Mouse (Mus musculus): ENCODE results near the gene Arhgap33. TPM values are rescaled to one million over a fixed set of nuclear protein-coding genes. Genes with fewer than 3 reads are reported as not detected.
A peak's percentile ranks its signal among the peaks of the same experiment; 100 is the strongest.

Arhgap33 gene
- polyA plus RNA-seq (2012; ENCODE audit: insufficient read depth, low replicate concordance): 12.9 and 43.1 TPM in 2 replicates

- peaks cover 54% of the 10 kb centered on the region for H3K36me3 ChIP-seq (replicated peaks; ENCODE audit: low read length)
- H3K9me3 ChIP-seq: no peaks in the 10 kb centered on the region
- no peak for TF ChIP-seq FLI1 (IDR thresholded peaks at IDR 0.05; ENCODE audit: low read length)
- TF ChIP-seq GATA1 (IDR thresholded peaks at IDR 0.05; ENCODE audit: borderline replicate concordance, low read length): no peak
Measured at GRCm38 (mm10) chr7:30534633-30535577, at the start of gene Arhgap33. Gene Arhgap33 (minus strand): TSS chr7:30535060.

GRCm38 (mm10) chr7:30584339-30584738, 49.5 kb upstream of the Arhgap33 start:
- Histone ChIP-seq H3K9me3 (no peaks in the 10 kb centered on the region), H3K36me3 (replicated peaks; ENCODE audit: low read length) (peaks cover 78% of the 10 kb centered on the region), H3K27me3 (replicated peaks) (no peaks in the 10 kb centered on the region), H3K4me1 (peaks cover 41% of the 10 kb centered on the region), H3K4me3 (replicated peaks) (no peak overlapping the region)
- TF ChIP-seq GATA1 (IDR thresholded peaks at IDR 0.05; ENCODE audit: borderline replicate concordance, low read length) (no peak), FLI1 (IDR thresholded peaks at IDR 0.05; ENCODE audit: low read length) (no peak)

More at GRCm38 (mm10) chr7:30534633-30535577, at the start of gene Arhgap33:
- no peaks in the 10 kb centered on the region for H3K27me3 ChIP-seq (replicated peaks)
- H3K4me1 ChIP-seq: peaks cover 26% of the 10 kb centered on the region
- H3K4me3 ChIP-seq (replicated peaks): peak within 1 kb of the TSS; percentile 98

DNA sequence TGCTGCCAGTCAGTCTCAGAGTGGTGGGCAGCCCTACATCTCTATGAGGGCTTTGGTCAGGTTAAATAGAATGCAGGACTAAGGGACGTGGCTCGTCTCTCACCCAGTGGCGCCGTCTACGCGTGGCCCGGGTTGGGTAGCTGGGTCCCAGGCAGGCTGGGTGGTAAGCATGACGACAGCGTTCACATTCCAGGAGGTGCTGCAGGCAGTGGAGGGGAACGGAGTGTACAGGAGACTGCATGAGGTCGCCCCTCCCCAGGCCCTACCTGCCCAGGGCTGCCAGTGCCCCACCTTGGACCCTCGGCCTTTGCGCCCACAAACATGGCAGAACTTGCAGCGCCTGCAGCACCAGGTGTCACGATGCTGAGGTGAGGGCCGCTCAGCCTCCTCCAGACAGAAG, 46.7 kb upstream of the Arhgap33 start:
- Histone ChIP-seq H3K4me1 (peaks cover 31% of the 10 kb centered on the region), H3K9me3 (no peaks in the 10 kb centered on the region), H3K27me3 (replicated peaks) (no peaks in the 10 kb centered on the region), H3K4me3 (replicated peaks) (no peak overlapping the region), H3K36me3 (replicated peaks; ENCODE audit: low read length) (peaks cover 99% of the 10 kb centered on the region)
- TF ChIP-seq FLI1 (IDR thresholded peaks at IDR 0.05; ENCODE audit: low read length) (no peak), GATA1 (IDR thresholded peaks at IDR 0.05; ENCODE audit: borderline replicate concordance, low read length) (no peak)

DNA sequence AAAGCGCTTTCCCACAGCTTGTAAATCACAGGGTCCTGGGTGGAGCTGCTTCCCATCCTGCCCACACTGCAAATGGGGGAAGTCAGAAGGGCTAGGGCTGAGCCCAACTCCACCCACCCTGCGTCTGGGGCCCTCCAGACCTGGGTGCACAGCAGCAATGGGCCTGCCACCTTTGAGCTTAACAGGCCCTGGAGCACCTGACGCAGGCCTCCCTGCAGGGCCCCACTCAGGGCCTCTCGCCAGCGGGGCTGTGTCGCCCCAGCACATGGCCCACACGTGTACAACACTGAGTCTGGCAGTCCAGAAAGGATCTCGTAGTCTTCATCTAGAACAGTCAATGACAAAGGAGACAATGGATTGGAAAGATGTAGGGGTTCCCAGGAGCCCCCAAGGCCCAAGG, 45.1 kb upstream of the Arhgap33 start:
- Histone ChIP-seq H3K4me1 (peaks cover 15% of the 10 kb centered on the region; the same call in 1 of the 2 replicates), H3K27me3 (replicated peaks) (no peaks in the 10 kb centered on the region), H3K9me3 (no peaks in the 10 kb centered on the region), H3K4me3 (replicated peaks) (no peak overlapping the region), H3K36me3 (replicated peaks; ENCODE audit: low read length) (peaks cover 99% of the 10 kb centered on the region)
- TF ChIP-seq FLI1 (IDR thresholded peaks at IDR 0.05; ENCODE audit: low read length): no peak
- no peak for TF ChIP-seq GATA1 (IDR thresholded peaks at IDR 0.05; ENCODE audit: borderline replicate concordance, low read length)

DNA sequence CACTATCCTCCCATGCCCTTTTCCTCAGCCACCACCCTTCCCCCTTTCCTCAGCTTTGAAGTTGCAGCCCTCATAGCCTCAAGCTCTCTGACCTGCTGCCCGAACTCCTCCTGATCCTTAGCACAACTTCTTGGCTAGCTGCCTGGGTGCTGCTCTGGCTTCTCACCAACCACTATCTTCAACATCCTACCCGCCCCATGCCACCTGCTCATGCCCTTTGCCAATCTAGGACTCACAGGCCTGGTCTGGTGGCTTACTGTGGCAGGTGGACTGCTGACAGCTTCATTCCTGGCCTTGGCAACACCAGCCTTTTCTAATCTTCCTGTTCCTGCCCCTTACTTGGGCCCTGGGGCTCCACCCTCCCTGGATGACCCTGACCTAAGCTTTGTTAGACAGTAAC, 38.1 kb upstream of the Arhgap33 start:
- Histone ChIP-seq H3K27me3 (replicated peaks) (no peaks in the 10 kb centered on the region), H3K4me3 (replicated peaks) (no peak overlapping the region), H3K36me3 (replicated peaks; ENCODE audit: low read length) (peaks cover 100% of the 10 kb centered on the region), H3K4me1 (peaks cover 11% of the 10 kb centered on the region; the same call in 1 of the 2 replicates), H3K9me3 (no peaks in the 10 kb centered on the region)
- TF ChIP-seq GATA1 (IDR thresholded peaks at IDR 0.05; ENCODE audit: borderline replicate concordance, low read length) (no peak), FLI1 (IDR thresholded peaks at IDR 0.05; ENCODE audit: low read length) (no peak)

GRCm38 (mm10) chr7:30572389-30572788, 37.5 kb upstream of the Arhgap33 start:
- peaks cover 99% of the 10 kb centered on the region for H3K36me3 ChIP-seq (replicated peaks; ENCODE audit: low read length)
- peaks cover 11% of the 10 kb centered on the region; the same call in 1 of the 2 replicates for H3K4me1 ChIP-seq
- no peak for TF ChIP-seq FLI1 (IDR thresholded peaks at IDR 0.05; ENCODE audit: low read length)
- no peak for TF ChIP-seq GATA1 (IDR thresholded peaks at IDR 0.05; ENCODE audit: borderline replicate concordance, low read length)
- no peak overlapping the region for H3K4me3 ChIP-seq (replicated peaks)
- no peaks in the 10 kb centered on the region for H3K9me3 ChIP-seq
- H3K27me3 ChIP-seq (replicated peaks): no peaks in the 10 kb centered on the region

- Histone ChIP-seq H3K36me3 (replicated peaks; ENCODE audit: low read length) (peaks cover 87% of the 10 kb centered on the region), H3K4me1 (peaks cover 40% of the 10 kb centered on the region)
Measured at GRCm38 (mm10) chr7:30567555-30567954, 32.7 kb upstream of the Arhgap33 start.

DNA sequence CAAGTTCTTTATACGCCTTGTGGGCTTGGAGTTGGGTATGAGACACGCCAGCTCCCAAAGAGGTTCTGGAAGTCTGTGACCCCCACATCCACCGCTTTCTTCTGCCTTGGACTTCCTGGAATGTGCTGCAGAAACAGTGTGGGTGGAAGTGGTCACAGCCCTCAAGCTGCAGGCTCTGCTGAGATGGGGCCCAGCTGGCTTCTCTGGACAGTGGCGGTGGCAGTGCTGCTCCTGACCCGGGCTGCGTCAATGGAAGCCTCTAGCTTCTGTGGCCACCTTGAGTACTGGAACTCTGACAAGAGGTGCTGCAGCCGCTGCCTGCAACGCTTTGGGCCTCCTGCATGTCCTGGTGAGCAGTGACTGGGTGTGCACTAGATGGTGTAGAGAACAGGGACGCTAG, 31.2 kb upstream of the Arhgap33 start:
- no peaks in the 10 kb centered on the region for H3K27me3 ChIP-seq (replicated peaks)
- no peaks in the 10 kb centered on the region for H3K9me3 ChIP-seq
- TF ChIP-seq FLI1 (IDR thresholded peaks at IDR 0.05; ENCODE audit: low read length): no peak
- TF ChIP-seq GATA1 (IDR thresholded peaks at IDR 0.05; ENCODE audit: borderline replicate concordance, low read length): no peak
- peaks cover 78% of the 10 kb centered on the region for H3K36me3 ChIP-seq (replicated peaks; ENCODE audit: low read length)
- H3K4me3 ChIP-seq (replicated peaks): peak overlapping the region; percentile 10
- H3K4me1 ChIP-seq: peaks cover 45% of the 10 kb centered on the region

More at GRCm38 (mm10) chr7:30567555-30567954, 32.7 kb upstream of the Arhgap33 start:
- TF ChIP-seq GATA1 (IDR thresholded peaks at IDR 0.05; ENCODE audit: borderline replicate concordance, low read length) (no peak), FLI1 (IDR thresholded peaks at IDR 0.05; ENCODE audit: low read length) (no peak)
- Histone ChIP-seq H3K27me3 (replicated peaks) (no peaks in the 10 kb centered on the region), H3K9me3 (no peaks in the 10 kb centered on the region), H3K4me3 (replicated peaks) (no peak overlapping the region)

DNA sequence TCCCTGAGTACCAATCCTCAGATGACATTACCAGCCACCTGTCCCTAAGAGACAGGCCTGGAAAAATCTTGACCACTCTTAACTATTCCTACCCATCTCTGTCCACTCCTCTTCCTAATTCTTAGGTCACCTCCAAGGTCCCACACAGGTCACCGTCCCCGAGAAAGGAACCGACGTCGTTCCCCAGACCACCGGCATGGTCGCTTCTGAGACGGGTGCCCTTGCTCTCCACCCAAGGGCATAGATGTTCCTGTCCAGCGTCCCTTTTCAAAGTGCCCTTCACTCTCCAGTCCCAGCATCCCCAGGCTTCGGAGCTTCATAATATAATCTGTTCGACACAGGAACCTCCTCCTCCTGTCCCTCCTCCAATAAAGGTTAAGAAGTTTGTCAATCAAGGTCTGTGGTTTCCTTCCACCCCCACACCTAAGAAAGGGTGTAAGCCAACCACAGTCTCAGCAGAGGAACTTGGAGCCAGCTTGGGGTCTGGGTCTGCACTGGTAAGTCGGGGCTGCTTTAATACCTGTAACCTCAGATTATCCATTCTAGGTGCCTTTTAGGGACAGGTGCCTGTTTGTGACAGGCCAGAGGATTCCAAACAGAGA, 30.2 kb upstream of the Arhgap33 start, which contains the start of gene Igflr1:
TSS of gene Igflr1 (plus strand) at position 458 of the 602 bp plus-strand sequence.
- Histone ChIP-seq H3K9me3 (no peaks in the 10 kb centered on the region), H3K4me3 (replicated peaks) (peak within 1 kb of the TSS; percentile 99), H3K36me3 (replicated peaks; ENCODE audit: low read length) (peaks cover 73% of the 10 kb centered on the region), H3K27me3 (replicated peaks) (no peaks in the 10 kb centered on the region), H3K4me1 (peaks cover 54% of the 10 kb centered on the region)
- TF ChIP-seq GATA1 (IDR thresholded peaks at IDR 0.05; ENCODE audit: borderline replicate concordance, low read length): no peak
- TF ChIP-seq FLI1 (IDR thresholded peaks at IDR 0.05; ENCODE audit: low read length): no peak

Data from megakaryocyte, embryonic 14.5 days (primary cell).